Mouse (Mus musculus): ENCODE measurements around the gene D630003M21Rik.

DNA sequence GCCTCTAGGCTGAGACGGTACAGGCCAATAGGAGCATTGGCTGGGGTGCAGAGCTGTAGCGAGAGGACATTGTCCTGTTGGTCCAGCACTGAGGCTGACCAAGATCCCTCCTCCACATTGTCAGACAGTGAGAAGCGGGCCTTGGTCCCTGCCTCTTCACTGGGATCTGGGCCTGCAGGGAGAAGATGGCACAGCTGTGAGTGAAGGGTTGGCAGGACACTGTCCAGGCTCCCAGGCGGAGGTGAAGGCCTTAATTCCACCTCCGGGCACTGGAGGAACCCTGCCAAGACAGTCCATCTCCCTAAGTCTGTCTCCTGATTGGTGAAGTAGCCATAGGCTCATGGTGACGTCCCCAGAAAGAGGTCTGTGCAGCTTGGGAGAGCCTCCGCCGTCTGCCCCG is 90.2 kb downstream of the D630003M21Rik start:
- TF ChIP-seq CTCF (IDR thresholded peaks at IDR 0.05; ENCODE audit: control insufficient read depth, insufficient read depth, insufficient replicate concordance, low read depth, low read length) (no peak), POLR2A (IDR thresholded peaks at IDR 0.05; ENCODE audit: control insufficient read depth, low read depth, low read length) (no peak)
